Mouse (Mus musculus) neural tube, embryonic 13.5 days (tissue): ENCODE results near the gene Colgalt1. TPM values are rescaled to one million over a fixed set of nuclear protein-coding genes. Genes with fewer than 3 reads are reported as not detected.
A peak's percentile ranks its signal among the peaks of the same experiment; 100 is the strongest.

ENCODE experiments used
- ATAC-seq: fragments of 200-750 bp; cut with Nextera tagmentation; 2 replicates; pipeline ENCODE4 v1.8.0; 2017; ENCODE audit warnings: low read depth, mild to moderate bottlenecking, moderate TSS enrichment, moderate library complexity
- H3K27ac ChIP-seq: fragments of 300-500 bp; sonication (generic); replicated peaks from 2 replicates; pipeline ENCODE4 v1.5.1; 2015; ENCODE audit warnings: moderate library complexity, mild to moderate bottlenecking, inconsistent platforms
- H3K27me3 ChIP-seq: fragments of 300-500 bp; sonication (generic); 2 replicates; pipeline ENCODE4 v1.6.1; 2015; ENCODE audit warnings: mild to moderate bottlenecking, inconsistent platforms
- H3K36me3 ChIP-seq: fragments of 300-500 bp; sonication (generic); 2 replicates; pipeline ENCODE4 v1.6.1; 2015; ENCODE audit warnings: mild to moderate bottlenecking, inconsistent platforms
- H3K4me1 ChIP-seq: fragments of 300-500 bp; sonication (generic); replicated peaks from 2 replicates; pipeline ENCODE4 v1.6.1; 2015; ENCODE audit warnings: inconsistent platforms
- H3K4me2 ChIP-seq: fragments of 300-500 bp; sonication (generic); 2 replicates; pipeline ENCODE4 v1.6.1; 2015; ENCODE audit warnings: inconsistent platforms, mild to moderate bottlenecking, moderate library complexity
- H3K4me3 ChIP-seq: fragments of 300-500 bp; sonication (generic); 2 replicates; pipeline ENCODE4 v1.5.1; 2015; ENCODE audit warnings: mild to moderate bottlenecking, inconsistent platforms
- H3K9ac ChIP-seq: fragments of 300-500 bp; sonication (generic); 2 replicates; pipeline ENCODE4 v1.6.1; 2015; ENCODE audit warnings: moderate library complexity, mild to moderate bottlenecking, inconsistent platforms
- H3K9me3 ChIP-seq: fragments of 300-500 bp; sonication (generic); 2 replicates; pipeline ENCODE4 v1.6.1; 2016; ENCODE audit warnings: inconsistent platforms
- WGBS: fragments of 180-500 bp; shearing (Covaris S2); methylation state at CpG from one replicate; pipeline ENCODE4 v1.1.7; 2015; 5-methylcytosine and 5-hydroxymethylcytosine counted together
- polyA plus RNA-seq: library from polyadenylated mRNA; unstranded; fragments of >200 nt; fragmentation: Nextera tagmentation; extraction: Ambion mirVana; gene quantifications from 2 replicates; pipeline ENCODE4 v1.2.1, GENCODE M21; 2015

Colgalt1 gene
- polyA plus RNA-seq, 1 experiment from 2014 or later = 66.8 TPM

- H3K4me3 ChIP-seq = no peak overlapping the region
- H3K4me1 ChIP-seq = peaks cover under 1% of the 10 kb centered on the region; the same call in 1 of the 2 replicates
- H3K36me3 ChIP-seq = peaks cover 65% of the 10 kb centered on the region
- no peaks in the 10 kb centered on the region for H3K9me3 ChIP-seq
- H3K27ac ChIP-seq = no peak overlapping the region
- ATAC-seq = peak; percentile 52
- H3K9ac ChIP-seq = no peak overlapping the region
- H3K27me3 ChIP-seq = peaks cover 76% of the 10 kb centered on the region
- WGBS = 8% methylated on average over 36 of the region's 36 CpGs
- no peak overlapping the region for H3K4me2 ChIP-seq
Observed at GRCm38 (mm10) chr8:71660325-71661120, 49.7 kb downstream of the Colgalt1 start.

DNA sequence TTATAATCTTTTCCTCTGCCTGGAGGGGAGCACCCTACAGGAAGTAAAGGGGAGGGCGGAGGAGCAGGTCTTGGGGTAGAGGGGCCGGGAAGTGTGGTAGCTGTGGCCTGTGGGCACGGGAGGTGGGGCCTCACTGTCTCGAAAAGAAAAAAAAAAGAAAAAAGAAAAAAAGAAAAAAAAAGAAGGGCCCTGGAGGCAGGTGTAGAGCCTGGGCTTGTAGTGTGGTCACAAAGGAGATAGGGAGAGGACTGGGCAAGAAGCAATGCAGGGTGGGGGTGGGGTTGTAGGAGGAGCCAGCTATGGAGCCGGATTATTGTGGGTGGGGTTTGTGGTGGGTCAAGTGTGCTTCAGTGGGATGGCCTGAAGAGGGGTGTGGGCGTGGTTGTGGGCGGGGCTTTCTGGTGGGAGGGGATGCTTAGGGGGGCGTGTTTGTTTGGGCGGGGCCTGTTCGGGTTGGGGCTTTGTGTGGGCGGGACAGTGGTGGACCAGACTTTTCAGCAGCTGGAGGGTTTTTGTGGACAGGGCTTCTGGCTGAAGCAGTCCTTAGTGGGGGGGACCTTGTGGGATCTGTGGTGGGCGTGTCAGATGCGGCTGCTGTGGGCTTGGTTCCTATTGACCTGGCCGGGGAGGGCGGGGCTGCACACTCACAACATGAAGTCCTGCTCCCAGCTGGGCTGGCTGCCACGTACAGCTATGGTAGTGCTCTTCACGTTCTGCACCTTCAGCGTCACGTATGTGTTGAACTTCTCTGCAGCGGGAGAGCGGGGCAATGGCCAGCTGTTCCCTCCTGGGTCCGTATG, 54.7 kb downstream of the Colgalt1 start:
- peaks cover 45% of the 10 kb centered on the region for H3K27me3 ChIP-seq
- WGBS = 5% methylated on average over 22 of the region's 22 CpGs
- no peak overlapping the region for H3K9ac ChIP-seq
- peaks cover 30% of the 10 kb centered on the region for H3K36me3 ChIP-seq
- H3K4me3 ChIP-seq = no peak overlapping the region
- H3K9me3 ChIP-seq = no peaks in the 10 kb centered on the region
- ATAC-seq = no peak
- no peak overlapping the region for H3K27ac ChIP-seq
- peak overlapping the region; percentile 29 for H3K4me2 ChIP-seq
- peaks cover 50% of the 10 kb centered on the region for H3K4me1 ChIP-seq

DNA sequence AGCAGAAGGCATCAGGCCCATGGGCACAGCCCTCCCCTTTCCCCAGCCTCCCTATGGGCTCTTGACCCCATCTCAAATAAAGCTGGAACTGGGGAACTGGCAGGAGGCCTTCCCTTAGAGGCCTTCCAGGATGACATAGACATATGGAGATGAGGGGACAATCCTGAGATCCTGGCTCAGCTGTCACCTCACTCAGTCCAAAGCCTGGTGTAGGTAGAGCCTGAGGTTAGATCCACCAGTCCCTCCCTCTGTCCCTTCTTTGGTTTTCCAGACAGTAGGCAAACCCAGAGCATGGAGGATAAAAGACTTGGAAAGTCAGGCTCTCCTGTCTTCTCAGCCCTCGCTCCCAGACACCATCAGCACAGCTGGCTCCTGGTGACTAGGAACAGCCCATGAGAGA, 56.1 kb downstream of the Colgalt1 start:
- Histone ChIP-seq H3K4me3 (no peak overlapping the region), H3K9me3 (no peaks in the 10 kb centered on the region), H3K4me2 (peak overlapping the region; percentile 43; the same call in 1 of the 2 replicates), H3K27ac (peak overlapping the region; percentile 85), H3K9ac (peak overlapping the region; percentile 64; the same call in 1 of the 2 replicates), H3K36me3 (peaks cover 24% of the 10 kb centered on the region), H3K27me3 (peaks cover 44% of the 10 kb centered on the region), H3K4me1 (peaks cover 50% of the 10 kb centered on the region)
- WGBS = 19% methylated on average over 1 of the region's 1 CpGs
- ATAC-seq = no peak

GRCm38 (mm10) chr8:71667256-71667655, 56.5 kb downstream of the Colgalt1 start:
- peaks cover 21% of the 10 kb centered on the region for H3K36me3 ChIP-seq
- H3K9me3 ChIP-seq = no peaks in the 10 kb centered on the region
- H3K4me2 ChIP-seq = peak overlapping the region; percentile 43
- no peak for ATAC-seq
- WGBS = 32% methylated on average over 5 of the region's 5 CpGs
- H3K4me3 ChIP-seq = no peak overlapping the region
- H3K27ac ChIP-seq = peak overlapping the region; percentile 85
- peaks cover 54% of the 10 kb centered on the region for H3K4me1 ChIP-seq
- H3K9ac ChIP-seq = peak overlapping the region; percentile 64
- H3K27me3 ChIP-seq = peaks cover 40% of the 10 kb centered on the region

GRCm38 (mm10) chr8:71668220-71668975, 57.6 kb downstream of the Colgalt1 start:
- 2% methylated on average over 21 of the region's 21 CpGs for WGBS
- H3K9me3 ChIP-seq = no peaks in the 10 kb centered on the region
- H3K4me1 ChIP-seq = peaks cover 56% of the 10 kb centered on the region
- H3K4me3 ChIP-seq = peak overlapping the region; percentile 13; the same call in 1 of the 2 replicates
- H3K27ac ChIP-seq = peak overlapping the region; percentile 85; the same call in 1 of the 2 replicates
- peaks cover 9% of the 10 kb centered on the region for H3K36me3 ChIP-seq
- peak overlapping the region; percentile 64 for H3K9ac ChIP-seq
- peaks cover 35% of the 10 kb centered on the region for H3K27me3 ChIP-seq
- peak overlapping the region; percentile 43 for H3K4me2 ChIP-seq
- ATAC-seq = no peak

GRCm38 (mm10) chr8:71670198-71670597, 59.4 kb downstream of the Colgalt1 start:
- WGBS = 11% methylated on average over 12 of the region's 12 CpGs
- Histone ChIP-seq H3K4me1 (peaks cover 56% of the 10 kb centered on the region), H3K4me3 (peak overlapping the region; percentile 84), H3K9ac (peak overlapping the region; percentile 89), H3K4me2 (peak overlapping the region; percentile 92), H3K27ac (peak overlapping the region; percentile 92), H3K36me3 (no peaks in the 10 kb centered on the region), H3K27me3 (peaks cover 35% of the 10 kb centered on the region), H3K9me3 (no peaks in the 10 kb centered on the region)
- peak; percentile 23 for ATAC-seq

GRCm38 (mm10) chr8:71670621-71671548, 60.1 kb downstream of the Colgalt1 start:
- Histone ChIP-seq H3K4me2 (peak overlapping the region; percentile 92), H3K4me1 (peaks cover 56% of the 10 kb centered on the region), H3K9me3 (no peaks in the 10 kb centered on the region), H3K36me3 (no peaks in the 10 kb centered on the region), H3K27ac (peak overlapping the region; percentile 92), H3K4me3 (peak overlapping the region; percentile 84), H3K27me3 (peaks cover 42% of the 10 kb centered on the region), H3K9ac (peak overlapping the region; percentile 89)
- ATAC-seq = peak; percentile 70
- WGBS = under 1% methylated on average over 58 of the region's 64 CpGs

DNA sequence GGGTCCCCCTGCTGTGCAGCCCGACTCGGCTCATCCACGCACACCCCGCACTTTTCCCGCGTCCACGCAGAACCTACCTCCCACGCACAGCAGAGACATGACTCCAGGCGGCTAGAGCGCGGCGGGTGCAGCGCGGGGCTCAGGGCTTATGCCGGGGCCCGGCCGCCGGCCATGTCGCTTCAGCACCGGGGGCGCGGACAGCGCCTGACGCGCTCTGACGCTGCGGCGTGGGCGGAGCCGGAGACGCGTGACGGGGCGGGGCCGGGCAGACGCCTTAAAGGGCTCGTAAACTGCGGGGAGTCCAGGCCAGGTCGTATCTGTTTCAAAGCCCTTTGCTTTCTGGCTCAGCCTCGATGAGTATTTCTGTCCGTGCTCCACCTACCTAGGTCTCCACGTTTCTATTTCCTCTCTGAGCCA, 60.8 kb downstream of the Colgalt1 start, which contains the start of gene Unc13a:
TSS of gene Unc13a (minus strand) at position 209 of the 417 bp plus-strand sequence.
- WGBS = under 1% methylated on average over 36 of the region's 42 CpGs
- peak; percentile 58 for ATAC-seq
- Histone ChIP-seq H3K9ac (peak within 1 kb of the TSS; percentile 89), H3K27ac (peak within 1 kb of the TSS; percentile 92), H3K4me3 (peak within 1 kb of the TSS; percentile 84), H3K4me1 (peaks cover 54% of the 10 kb centered on the region), H3K27me3 (peaks cover 46% of the 10 kb centered on the region), H3K36me3 (no peaks in the 10 kb centered on the region), H3K4me2 (peak within 1 kb of the TSS; percentile 92), H3K9me3 (no peaks in the 10 kb centered on the region)

DNA sequence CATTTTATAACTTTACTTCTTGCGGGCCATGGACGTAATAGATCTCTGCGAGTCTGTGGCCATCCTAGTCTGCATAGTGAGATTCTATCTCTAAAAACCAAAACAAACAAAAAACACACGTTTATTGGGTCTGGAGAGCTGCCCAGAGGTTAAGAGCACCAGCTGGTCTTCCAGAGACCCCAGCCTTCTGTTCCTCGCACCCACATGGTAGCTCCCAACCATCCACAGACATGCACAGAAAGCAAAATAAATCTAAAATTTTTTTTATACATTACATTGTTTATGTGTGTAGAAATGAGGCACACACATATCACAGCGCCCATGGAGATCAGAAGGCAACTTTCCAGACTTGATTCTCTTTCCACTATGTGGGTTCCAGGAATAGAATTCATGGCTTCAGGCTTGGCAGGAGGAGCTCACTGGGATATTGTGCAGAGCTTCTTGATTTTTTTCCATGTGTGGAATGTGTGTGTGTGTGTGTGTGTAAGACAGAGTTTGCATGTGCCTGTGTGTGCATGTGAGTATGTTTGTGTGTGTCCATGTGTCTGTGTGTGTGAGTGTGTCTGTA, 61.5 kb downstream of the Colgalt1 start:
- Histone ChIP-seq H3K27ac (peak overlapping the region; percentile 92), H3K36me3 (no peaks in the 10 kb centered on the region), H3K4me1 (peaks cover 48% of the 10 kb centered on the region), H3K9me3 (no peaks in the 10 kb centered on the region), H3K4me3 (peak overlapping the region; percentile 84), H3K4me2 (peak overlapping the region; percentile 92), H3K27me3 (peaks cover 48% of the 10 kb centered on the region), H3K9ac (peak overlapping the region; percentile 89)
- no peak for ATAC-seq
- WGBS = 61% methylated on average over 6 of the region's 6 CpGs

DNA sequence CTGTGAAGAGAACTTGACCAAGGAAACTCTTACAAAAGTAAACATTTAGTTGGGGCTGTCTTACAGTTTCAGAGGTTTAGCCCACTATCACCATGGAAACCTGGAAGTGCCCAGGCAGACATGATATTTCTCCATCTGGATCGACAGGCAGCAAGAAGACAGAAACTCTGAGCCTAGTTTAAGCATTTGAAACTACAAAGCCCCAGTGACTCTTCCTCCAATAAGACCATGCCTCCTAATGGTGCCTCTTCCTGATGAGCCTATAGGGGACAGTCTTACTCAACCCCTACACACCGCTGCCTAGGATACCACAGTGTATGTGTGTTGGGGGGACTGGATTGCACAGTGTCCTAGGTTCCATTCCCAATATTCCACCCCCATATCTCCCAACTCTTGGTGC, 63.3 kb downstream of the Colgalt1 start:
- no peaks in the 10 kb centered on the region for H3K36me3 ChIP-seq
- peaks cover 29% of the 10 kb centered on the region for H3K4me1 ChIP-seq
- H3K4me2 ChIP-seq = no peak overlapping the region
- 73% methylated on average over 2 of the region's 2 CpGs for WGBS
- H3K27ac ChIP-seq = no peak overlapping the region
- no peak for ATAC-seq
- no peaks in the 10 kb centered on the region for H3K9me3 ChIP-seq
- no peak overlapping the region for H3K9ac ChIP-seq
- peaks cover 61% of the 10 kb centered on the region for H3K27me3 ChIP-seq
- H3K4me3 ChIP-seq = no peak overlapping the region
